Mouse (Mus musculus): ENCODE results near the gene Sdhd.

DNA sequence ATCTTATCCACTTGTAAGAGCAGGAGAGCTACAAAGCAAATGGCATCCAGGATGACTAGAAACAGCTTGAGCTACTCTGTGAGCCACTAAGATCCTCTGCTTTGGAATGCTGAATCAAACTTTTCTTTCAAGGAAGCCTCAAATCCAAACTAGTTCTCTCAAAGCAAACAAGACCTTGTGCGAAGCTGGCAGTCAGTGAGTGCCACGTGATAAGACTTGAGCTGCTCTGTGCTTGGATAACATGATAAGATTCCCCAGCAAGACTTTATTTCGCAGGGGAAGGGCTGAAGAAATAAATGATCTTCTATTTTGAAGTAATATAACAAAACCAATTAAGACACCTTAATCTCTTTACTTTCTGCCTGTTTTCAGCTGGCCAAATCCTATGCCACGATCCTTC lies 37.7 kb downstream of the Sdhd start:
- TF ChIP-seq CTCF (IDR thresholded peaks at IDR 0.05; ENCODE audit: insufficient read depth, low read length) (no peak), POLR2A (IDR thresholded peaks at IDR 0.05; ENCODE audit: borderline replicate concordance, extremely low read depth, low read depth, low read length) (no peak)
